Mouse (Mus musculus): ENCODE data around the gene Lrch1. TPM values are rescaled to one million over a fixed set of nuclear protein-coding genes. Genes with fewer than 3 reads are reported as not detected.

Gene Lrch1
- total and polyA plus RNA-seq, 3 experiments = 2.8 to 6.1 TPM; not detected in 1

- Histone ChIP-seq H3K79me2 (ENCODE audit: control insufficient read depth, insufficient read depth, low read length, poor library complexity) (no peaks in the 10 kb centered on the region), H3K9me3 (replicated peaks; ENCODE audit: insufficient read depth, low read length) (no peaks in the 10 kb centered on the region), H3K4me1 (ENCODE audit: control insufficient read depth in 1 of 2, insufficient read depth in 2 of 2, low read length in 2 of 2) (peaks cover 7 to 13% of the 10 kb centered on the region in 2 experiments; a peak in 3 of 4 replicates), H3K27me3 (ENCODE audit: control insufficient read depth in 1 of 2, insufficient read depth in 2 of 2, low read length in 2 of 2) (no peaks in the 10 kb centered on the region), H3K27ac (ENCODE audit: control insufficient read depth, low read depth, low read length) (no peak overlapping the region), H3K4me3 (ENCODE audit: control insufficient read depth in 1 of 2, insufficient read depth in 1 of 2, low read depth in 2 of 2, low read length in 2 of 2) (no peak overlapping the region), H3K36me3 (ENCODE audit: control insufficient read depth in 1 of 2, insufficient read depth in 2 of 2, low read length in 2 of 2) (peaks cover 0 to 6% of the 10 kb centered on the region in 2 experiments; a peak in 1 of 4 replicates), H3K9ac (ENCODE audit: control insufficient read depth, low read depth, low read length, poor library complexity, severe bottlenecking) (no peak overlapping the region)
- DNase-seq (ENCODE audit: low read depth, low spot score) = no peak
- no peak for TF ChIP-seq TBP (IDR thresholded peaks at IDR 0.05; ENCODE audit: low read depth, low read length)
- no peak for TF ChIP-seq RCOR1 (IDR thresholded peaks at IDR 0.05; ENCODE audit: low read depth, low read length)
- TF ChIP-seq USF1 (IDR thresholded peaks at IDR 0.05; ENCODE audit: low read depth, low read length) = no peak
- no peak for TF ChIP-seq GATA1 (IDR thresholded peaks at IDR 0.05; ENCODE audit: low read depth, low read length)
- TF ChIP-seq SMC3 (IDR thresholded peaks at IDR 0.05; ENCODE audit: low read depth, low read length) = no peak
- no peak for TF ChIP-seq MAX (IDR thresholded peaks at IDR 0.05; ENCODE audit: low read length)
- TF ChIP-seq MAZ (IDR thresholded peaks at IDR 0.05; ENCODE audit: low read depth, low read length) = no peak
- TF ChIP-seq TCF12 (IDR thresholded peaks at IDR 0.05; ENCODE audit: low read depth, low read length) = no peak
- TF ChIP-seq CHD1 (IDR thresholded peaks at IDR 0.05; ENCODE audit: low read depth, low read length) = no peak
- TF ChIP-seq POLR2AphosphoS2 (IDR thresholded peaks at IDR 0.05; ENCODE audit: low read length) = no peak
- no peak for TF ChIP-seq JUND (IDR thresholded peaks at IDR 0.05; ENCODE audit: low read depth, low read length)
These were observed 21.6 kb downstream of the Lrch1 start for GRCm38 (mm10) chr14:74925951-74926517.

GRCm38 (mm10) chr14:74924521-74924920 is 23.2 kb downstream of the Lrch1 start:
- no peak for DNase-seq (ENCODE audit: low read depth, low spot score)
- TF ChIP-seq E2F4 (IDR thresholded peaks at IDR 0.05; ENCODE audit: borderline replicate concordance, low read depth, low read length) = no peak
- TF ChIP-seq NELFE (IDR thresholded peaks at IDR 0.05; ENCODE audit: low read depth, low read length) = no peak
- no peak for TF ChIP-seq RCOR1 (IDR thresholded peaks at IDR 0.05; ENCODE audit: low read depth, low read length)
- no peak for TF ChIP-seq NRF1 (IDR thresholded peaks at IDR 0.05; ENCODE audit: insufficient read depth, low read depth, low read length, poor library complexity, severe bottlenecking)
- TF ChIP-seq POLR2A (IDR thresholded peaks at IDR 0.05; ENCODE audit: control insufficient read depth in 1 of 2, insufficient read depth in 1 of 2, low read depth in 1 of 2, low read length in 2 of 2, poor library complexity in 1 of 2) = no peak
- TF ChIP-seq POLR2AphosphoS2 (IDR thresholded peaks at IDR 0.05; ENCODE audit: low read length) = no peak
- no peak for TF ChIP-seq TBP (IDR thresholded peaks at IDR 0.05; ENCODE audit: low read depth, low read length)
- TF ChIP-seq MXI1 (IDR thresholded peaks at IDR 0.05; ENCODE audit: low read depth, low read length) = no peak
- Histone ChIP-seq H3K27me3 (ENCODE audit: control insufficient read depth in 1 of 2, insufficient read depth in 2 of 2, low read length in 2 of 2) (no peaks in the 10 kb centered on the region), H3K9me3 (replicated peaks; ENCODE audit: insufficient read depth, low read length) (no peaks in the 10 kb centered on the region), H3K4me1 (ENCODE audit: control insufficient read depth in 1 of 2, insufficient read depth in 2 of 2, low read length in 2 of 2) (peaks cover 3 to 6% of the 10 kb centered on the region in 2 experiments; a peak in 3 of 4 replicates), H3K36me3 (ENCODE audit: control insufficient read depth in 1 of 2, insufficient read depth in 2 of 2, low read length in 2 of 2) (peaks cover 0 to 1% of the 10 kb centered on the region in 2 experiments; a peak in 1 of 4 replicates), H3K9ac (ENCODE audit: control insufficient read depth, low read depth, low read length, poor library complexity, severe bottlenecking) (no peak overlapping the region), H3K79me2 (ENCODE audit: control insufficient read depth, insufficient read depth, low read length, poor library complexity) (no peaks in the 10 kb centered on the region), H3K27ac (ENCODE audit: control insufficient read depth, low read depth, low read length) (no peak overlapping the region), H3K4me3 (ENCODE audit: control insufficient read depth in 1 of 2, insufficient read depth in 1 of 2, low read depth in 2 of 2, low read length in 2 of 2) (no peak overlapping the region)
